Mouse (Mus musculus): ENCODE data around the gene Wee1.
"Not testable (repeated sequence)": the region's sequence is repeated elsewhere in the genome, so short reads cannot be mapped to it uniquely, and the experiment has no call there.

The Wee1 gene

DNA sequence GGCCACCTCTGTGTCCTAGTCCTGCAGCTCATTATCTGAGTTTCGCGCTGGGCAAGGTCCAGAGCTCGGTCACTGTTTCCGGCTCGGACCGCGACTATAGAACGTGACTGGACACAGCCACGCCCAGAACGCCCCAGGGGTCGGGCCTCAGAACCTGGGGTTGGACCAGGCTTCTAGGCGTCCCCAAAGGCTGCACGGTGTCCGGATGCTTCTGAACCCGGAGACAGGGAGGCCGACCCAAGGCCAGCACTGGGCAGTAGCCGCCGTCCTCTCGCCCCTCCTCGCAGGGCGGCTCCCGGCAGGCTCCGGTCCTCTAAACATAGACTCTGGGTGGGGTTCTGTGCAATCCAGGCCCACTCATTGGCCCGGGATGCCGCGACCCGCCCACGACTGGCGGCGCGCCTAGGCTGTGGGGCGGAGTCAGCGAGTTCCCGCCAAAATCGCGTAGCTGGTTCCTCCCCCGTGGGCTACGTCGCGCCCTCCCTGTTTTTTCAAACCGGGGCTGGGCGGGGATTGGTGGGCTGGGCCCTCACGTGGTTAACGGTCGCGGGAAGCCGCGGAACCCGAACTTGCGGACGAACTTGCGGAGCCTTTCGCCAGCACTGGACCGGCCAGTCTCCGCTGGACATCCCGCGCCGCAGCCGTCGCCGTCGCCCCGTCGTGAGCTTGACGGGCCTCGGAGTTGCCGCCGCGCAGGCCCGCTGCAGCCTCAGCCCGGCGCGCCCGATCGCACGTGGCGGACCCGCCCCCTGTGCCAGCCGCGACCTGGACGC, at the start of gene Wee1:
Gene Wee1, plus strand, starts transcription at position 531 of the 773 bp plus-strand sequence.
- DNase-seq (ENCODE audit: low spot score): peak; percentile 96

DNA sequence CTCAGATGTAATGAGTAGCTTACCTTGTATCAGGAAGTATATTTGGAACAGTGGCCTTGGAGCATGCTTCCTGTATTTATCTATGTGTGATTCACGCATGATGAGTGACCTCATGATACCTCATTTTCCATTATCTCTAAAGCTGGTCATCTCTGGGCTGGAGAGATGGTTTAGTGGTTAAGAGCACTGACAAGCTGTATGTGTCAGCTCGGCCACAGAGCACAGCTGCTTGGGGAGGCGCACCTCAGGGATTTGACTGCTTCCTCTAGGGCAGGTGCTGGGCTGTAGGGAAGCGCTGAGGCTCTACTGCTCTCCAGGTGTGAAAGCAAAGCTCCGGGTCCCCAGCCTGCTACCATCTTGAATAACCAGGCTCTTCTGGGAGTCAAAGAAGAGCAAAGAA, 43.7 kb upstream of the Wee1 start:
- DNase-seq (ENCODE audit: low spot score): no peak

DNA sequence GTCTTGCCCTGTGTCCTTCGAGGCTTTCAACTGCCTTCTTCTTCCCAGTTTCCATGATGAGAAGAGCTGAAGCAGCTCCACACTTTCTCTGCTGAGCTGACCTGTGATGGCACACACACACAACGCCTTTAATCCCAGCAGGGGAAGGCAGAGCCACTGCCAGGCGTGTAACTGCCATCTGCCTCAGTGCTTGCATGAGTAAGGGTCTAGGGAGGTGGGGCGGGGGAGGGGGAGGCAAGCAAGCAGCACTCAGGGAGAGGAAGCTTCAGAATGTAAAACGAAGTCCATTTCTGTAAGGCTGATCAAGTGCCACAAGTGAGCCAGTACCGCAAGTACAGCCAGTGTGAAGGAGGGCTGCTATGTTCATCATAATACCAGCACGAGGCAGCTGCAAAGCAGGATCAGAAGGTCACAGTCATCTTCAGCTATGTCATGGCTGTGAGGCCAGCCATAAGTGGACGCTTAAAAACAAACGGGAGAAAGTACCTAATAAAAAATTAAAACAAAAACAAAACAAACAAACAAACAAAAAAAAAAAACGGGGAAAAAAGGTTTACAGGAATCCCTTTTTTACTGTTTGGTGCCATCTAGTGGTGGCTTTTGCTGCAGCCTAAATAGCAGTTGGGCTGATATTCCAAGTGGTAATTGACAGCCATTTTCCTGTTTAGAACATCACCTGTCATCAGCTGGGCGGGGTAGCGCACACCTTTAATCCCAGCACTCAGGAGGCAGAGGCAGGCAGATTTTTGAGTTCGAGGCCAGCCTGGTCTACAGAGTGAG, 38.3 kb upstream of the Wee1 start:
- DNase-seq (ENCODE audit: low spot score): no peak

DNA sequence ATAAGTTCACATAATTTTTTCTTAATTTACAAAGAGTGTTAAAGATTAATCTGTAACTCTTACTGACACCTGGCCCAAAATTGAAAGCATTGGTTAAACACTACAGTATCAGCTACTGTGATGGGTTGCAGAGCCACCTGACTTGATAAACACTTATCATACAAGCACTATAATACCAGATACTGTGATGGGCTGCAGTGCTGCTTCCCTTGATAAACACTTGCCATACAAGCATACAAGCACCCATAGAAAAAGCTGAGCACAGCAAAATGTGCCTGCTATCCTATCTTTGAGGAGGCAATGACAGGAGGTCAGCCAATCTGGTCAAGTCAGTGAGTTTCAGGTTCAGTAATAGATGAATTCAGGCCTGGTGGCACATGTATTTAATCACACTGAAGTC, 36.6 kb upstream of the Wee1 start:
- DNase-seq (ENCODE audit: low spot score): no peak

DNA sequence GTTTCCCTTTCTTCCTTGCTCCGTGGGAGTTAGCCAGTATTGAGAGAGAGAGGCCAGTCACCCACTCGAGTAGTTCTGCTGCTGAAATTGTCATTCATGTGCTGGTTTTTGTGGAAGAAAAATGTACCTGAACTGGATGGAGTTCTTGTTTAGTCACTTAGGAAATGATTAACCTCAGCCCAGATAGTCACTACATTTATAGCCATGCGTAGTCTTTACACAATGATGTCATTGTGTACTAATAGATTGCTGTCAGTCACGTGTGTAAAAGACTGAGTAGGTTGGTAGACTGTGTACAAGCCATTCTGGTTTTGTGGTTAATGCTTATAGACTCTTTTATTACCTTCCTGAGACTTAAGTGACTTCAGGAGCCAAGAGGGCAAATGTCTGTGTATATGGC, 33.9 kb upstream of the Wee1 start:
- DNase-seq (ENCODE audit: low spot score): no peak

DNA sequence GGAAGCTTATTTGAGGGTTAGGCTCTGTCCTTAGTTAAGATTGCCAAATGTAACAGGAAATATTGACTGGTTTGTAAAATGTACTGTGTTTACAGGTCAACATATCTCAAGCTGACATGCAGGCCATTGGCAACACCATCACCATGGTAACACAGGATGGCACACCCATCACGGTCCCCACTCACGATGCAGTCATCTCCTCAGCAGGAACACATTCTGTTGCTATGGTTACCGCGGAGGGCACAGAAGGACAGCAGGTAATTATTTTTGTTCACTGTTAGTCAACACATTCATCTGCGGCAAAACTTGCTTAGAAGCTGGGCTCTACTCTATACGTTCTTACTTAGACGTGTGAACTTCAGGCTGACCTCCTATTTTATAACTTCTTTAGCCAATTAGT, 30.2 kb upstream of the Wee1 start:
- no peak for DNase-seq (ENCODE audit: low spot score)

DNA sequence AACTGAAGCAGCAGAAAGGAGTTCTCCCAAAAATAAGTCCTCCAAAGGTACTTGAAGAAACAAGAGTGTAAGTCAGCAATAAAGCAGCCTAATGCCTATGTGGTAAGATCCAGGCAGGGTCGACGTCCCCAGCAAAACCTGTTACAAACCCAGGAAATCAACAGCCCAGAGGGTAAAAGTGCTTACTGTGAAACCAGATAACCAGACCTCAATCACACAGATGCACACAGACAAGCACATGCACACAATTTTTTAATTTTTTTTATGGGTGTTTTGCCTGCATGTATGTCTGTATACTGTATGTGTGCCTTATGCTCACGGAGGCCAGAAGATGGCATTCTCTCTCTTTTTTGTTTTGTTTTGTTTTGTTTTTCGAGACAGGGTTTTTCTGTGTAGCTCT, 25.5 kb upstream of the Wee1 start:
- DNase-seq (ENCODE audit: low spot score): no peak

DNA sequence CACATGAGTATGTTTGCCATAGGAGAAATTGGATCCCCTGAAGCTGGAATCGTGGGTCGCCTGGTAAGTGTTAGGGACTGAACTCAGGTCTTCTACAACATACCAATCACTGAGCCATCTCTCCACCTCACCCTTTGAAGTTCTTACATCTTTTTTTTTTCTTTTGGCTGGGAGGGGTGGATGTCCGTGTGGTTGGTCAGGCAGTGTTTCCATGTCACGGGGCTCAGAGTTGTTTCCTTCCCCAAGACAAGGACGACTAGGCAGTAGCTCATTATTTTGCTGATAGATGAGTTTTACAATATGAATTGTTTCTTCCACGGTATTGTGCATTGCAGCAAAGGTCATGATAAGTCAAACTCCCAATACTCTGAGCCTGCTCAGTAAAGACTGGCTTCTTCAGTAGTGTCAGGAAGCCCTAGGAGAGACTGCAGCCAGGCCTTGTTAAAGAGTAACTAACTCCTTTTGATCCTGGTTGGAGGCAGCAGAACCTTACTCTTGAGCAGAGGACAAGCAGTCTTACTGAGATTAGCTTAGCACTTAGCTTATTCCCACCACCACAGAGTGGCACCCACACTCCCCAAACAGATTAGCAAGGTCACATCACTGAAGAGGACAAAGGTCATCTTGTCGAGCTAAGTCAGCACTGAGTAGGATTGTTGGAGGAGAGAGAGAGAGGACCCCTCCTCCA, 24.6 kb upstream of the Wee1 start:
- DNase-seq (ENCODE audit: low spot score): no peak

DNA sequence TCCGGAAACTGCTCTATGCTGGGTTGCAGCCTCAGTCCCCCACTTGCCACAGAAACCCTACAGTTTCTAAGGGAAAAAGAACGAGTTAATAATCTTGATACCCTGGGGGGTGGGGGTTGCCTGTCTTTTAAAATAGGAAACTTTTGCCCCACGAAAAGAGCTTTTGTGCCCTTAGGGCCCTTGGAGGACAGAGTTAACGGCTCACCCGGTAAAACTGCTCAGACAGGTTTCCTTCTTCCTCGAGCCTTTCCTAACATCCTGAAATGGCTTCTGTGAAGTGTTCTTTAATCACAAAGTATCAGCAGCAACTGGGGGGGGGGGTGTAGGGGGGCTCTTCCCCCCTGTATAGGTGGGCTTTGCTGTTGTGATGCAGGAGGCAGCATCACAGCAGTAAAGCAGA, 21.0 kb upstream of the Wee1 start:
- no peak for DNase-seq (ENCODE audit: low spot score)

DNA sequence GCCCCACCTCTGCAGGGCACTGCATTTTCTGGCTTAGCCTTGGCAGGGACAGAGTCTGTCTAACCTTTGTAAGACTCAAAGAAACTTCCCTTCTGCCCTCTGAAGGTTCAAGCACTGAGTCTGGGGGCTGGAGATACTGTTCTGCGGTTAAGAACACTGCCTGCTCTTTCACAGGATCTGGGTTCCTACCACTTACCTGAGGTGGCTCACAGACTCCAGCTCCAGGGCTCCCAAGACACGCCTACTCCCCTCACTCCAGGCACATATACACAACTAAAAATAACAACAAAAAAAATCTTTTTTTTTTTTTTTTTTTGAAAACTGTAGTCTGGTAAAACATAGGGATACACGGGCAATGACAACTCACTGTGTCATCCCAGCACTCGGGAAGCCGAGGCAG, 20.6 kb upstream of the Wee1 start:
- no peak for DNase-seq (ENCODE audit: low spot score)

DNA sequence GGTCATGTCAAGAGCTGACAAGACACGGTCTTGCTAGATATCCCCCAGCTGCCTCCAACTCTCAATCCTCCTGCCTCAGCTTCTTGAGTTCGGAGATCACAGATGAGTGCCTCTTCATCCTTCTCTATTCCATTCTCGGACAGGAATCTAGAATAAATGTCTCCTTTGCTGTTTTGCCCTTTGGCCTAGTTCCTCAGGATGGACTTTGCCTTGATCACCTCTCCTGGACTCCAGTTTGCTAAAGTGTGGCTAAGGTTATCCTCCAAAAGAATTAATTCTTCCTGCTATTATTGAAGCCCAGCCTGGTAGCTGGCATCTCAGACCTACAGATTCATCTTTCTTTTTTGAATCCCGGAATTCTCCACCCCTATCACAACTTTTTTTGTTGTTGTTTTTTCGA, 16.8 kb upstream of the Wee1 start:
- no peak for DNase-seq (ENCODE audit: low spot score)

DNA sequence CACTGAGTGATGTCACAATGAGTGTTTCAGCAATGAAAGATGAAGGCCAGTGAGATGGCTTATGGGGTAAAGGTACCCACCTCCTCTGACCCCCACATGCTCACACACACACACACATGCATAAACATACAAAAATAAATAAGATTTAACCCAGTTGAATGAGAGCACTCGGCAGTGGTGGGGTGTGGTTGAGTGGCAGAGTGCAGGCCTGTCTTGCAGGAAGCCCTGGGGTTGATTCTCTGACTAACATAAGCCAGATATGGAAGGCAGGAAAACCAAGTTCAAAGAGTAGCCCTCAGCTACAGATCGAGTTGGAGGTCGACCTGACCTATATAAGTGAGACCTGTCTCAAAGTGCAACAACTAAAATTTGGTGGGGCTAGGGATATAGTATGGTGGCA, 15.2 kb upstream of the Wee1 start:
- DNase-seq (ENCODE audit: low spot score): no peak

DNA sequence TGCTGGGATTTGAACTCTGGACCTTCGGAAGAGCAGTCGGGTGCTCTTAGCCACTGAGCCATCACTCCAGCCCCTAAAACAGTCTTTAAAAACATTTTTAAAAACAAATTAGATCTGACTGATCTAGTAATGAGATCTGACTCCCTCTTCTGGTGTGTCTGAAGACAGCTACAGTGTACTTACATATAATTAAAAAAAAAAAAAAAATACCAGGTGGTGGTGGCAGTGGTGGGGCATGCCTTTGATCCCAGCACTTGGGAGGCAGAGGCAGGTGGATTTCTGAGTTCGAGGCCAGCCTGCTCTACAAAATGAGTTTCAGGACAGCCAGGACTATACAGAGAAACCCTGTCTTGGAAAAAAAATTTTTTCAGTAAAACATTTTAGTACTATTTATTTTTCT, 13.3 kb upstream of the Wee1 start:
- not testable (repeated sequence) for DNase-seq (ENCODE audit: low spot score)

DNA sequence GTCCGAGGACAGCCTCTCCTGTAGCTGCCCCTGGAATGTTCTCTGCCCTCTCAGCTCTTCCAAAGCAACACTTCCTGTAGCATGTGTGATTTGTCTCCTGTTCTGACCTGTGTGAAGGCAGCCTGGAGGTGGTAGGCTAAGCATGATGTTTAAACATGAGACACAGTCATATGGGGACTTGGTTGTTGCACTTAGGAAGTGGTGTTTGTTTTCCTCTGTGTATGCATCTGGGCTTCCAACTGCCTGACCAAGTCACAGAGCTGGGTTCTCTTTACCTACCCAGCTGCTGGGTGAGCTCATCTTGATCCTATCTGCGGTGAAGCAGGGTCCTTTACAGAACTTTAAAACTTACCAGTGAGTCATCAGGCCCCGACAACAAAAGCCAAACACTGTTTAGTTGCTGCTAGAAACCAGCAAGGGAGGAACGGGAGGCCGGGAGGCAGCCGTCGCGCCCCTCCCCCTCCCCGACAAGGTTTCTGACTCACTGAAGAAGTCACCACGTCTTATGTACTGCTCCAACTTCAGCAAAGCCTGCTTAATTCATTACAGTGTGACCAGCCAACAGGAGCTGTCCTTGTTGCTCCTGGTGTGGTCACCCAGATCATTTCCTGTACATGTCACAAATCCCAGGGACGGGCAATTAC, 12.8 kb upstream of the Wee1 start:
- peak; percentile 33 for DNase-seq (ENCODE audit: low spot score)

DNA sequence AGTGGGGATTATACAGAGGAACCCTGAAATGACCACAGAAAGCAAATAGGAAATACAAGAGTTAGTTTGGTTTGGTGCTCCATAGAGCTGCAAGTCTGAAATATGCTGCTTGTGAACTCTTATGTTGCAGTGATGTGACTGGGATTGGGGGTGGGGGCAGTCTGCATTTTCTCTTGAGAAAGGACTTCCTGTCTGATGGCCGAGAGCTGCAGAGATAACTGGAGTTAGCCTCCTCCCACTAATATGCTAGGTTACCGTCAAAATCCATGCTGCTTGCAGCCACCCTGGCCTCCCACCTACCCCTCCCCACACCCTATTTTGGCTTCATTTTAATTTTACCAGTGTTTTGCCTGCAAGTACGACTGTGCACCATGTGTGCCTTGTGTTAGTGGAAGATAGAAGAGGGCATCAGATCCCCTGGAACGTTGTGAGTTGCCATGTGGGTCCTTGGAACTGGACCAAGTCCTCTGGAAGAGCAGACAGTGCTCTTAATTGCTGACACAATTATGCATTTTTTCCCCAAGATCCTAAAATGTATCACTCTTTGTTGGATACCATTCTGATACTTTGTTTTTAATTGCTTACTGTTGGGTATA, 11.7 kb upstream of the Wee1 start:
- DNase-seq (ENCODE audit: low spot score): no peak

DNA sequence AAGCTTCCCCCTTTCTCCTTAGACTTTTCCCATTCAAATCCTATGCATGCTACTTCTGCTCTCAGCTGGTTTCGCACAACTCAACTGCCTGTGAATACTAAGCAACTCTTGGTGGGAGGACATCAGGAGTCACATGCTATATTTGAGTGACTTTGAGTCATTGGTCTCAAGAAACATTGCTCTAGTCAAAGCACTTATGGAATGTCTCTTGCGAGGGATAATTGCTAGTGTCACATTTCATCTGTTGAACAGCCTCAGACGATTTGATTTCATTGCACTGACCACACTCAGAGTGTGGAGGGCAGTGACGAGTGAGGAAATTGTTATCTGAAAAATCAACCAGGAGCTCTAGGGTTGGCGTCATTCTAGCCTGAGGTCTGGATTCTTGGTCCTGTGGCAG, 7.1 kb upstream of the Wee1 start:
- no peak for DNase-seq (ENCODE audit: low spot score)

DNA sequence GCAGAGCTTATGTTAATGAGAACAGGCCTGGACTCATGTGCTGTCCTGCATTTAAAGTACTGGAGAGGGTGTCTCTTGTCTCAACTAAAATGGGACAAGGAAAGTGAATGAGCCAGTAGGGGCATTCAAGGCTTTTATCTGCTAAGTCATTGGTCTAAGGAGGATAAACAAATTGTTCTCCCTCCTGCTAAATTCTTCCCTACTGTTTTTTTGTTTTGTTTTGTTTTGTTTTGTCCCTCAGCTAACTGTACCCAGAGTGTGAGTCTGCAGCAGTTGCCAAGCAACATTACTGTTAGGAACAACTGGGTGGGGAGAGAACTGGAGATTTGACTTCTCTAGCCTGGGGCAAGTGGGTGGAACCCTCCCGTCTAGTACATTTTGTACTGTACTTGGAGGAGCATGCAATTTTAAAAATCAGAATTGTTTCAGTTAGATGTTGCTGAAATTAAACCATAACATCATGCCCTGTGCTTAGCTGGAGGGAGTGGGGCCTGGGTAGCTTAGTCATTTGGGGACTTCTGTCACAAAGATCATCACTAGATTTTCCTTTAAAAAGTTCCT, 5.0 kb upstream of the Wee1 start:
- DNase-seq (ENCODE audit: low spot score): no peak

DNA sequence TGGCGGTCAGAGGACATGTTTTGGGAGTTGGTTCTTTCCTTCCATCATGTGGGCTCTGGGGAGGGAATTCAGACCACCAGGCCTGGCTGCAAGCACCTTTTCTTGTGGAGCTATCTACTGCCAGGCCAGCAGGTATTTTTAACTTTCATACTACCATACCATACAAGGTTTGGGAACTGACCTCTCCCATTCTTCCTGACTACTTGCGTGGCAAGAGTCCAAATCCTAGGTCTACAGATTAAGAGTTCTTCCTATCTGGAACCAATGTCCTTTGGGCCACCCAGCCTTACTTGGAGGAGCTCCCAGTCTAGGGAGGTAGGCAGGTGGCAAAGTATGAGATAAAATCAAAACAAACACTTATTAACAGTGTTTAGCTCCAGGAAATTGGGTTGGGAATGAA, 3.4 kb upstream of the Wee1 start:
- no peak for DNase-seq (ENCODE audit: low spot score)

DNA sequence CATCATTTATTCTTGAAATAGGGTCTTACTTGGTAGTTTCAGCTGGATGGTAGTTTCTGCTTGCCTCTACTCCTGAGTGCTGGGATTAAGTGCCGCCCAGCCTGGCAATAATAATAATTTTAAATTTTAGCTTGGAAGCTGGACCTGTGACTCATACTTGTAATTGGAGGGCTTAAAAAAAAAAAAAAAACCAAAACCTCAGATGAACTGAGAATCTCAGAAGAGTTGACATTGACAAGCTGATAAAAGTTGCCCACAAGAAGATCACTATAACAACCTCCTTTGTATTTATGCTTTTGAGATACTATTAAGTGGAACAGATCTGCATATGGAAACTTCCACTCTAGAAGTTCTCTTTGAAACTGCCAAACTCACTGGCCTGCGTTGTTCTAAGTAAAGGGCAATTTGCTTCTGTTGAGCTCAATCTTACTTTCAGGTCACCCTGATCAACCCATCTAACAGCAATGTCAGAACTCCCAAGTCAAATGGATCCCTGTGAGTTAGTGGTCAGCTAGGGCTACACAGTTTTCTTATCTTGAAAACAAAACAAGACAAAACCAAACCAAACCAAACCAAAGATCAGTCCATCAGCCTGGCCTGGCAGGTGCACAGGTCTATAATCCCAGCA, 1.6 kb upstream of the Wee1 start:
- DNase-seq (ENCODE audit: low spot score): no peak

DNA sequence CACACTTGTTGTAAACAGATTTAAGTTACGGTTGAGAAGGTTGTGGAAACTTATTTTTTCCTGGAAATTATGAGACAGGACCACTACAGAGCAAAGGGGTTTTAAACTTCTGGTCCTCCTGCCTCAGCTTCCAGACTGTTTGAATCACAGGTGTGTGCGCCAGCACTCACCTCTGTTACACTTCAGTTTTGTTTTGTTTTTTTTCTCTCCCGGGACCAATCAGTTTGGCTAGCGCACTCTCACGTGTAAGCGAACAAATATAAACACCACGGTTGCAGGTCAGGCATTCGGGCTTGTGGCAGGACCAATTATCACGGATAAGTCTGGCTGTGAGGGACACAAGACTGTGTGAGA, 707 bp upstream of the Wee1 start:
- DNase-seq (ENCODE audit: low spot score): no peak

DNA sequence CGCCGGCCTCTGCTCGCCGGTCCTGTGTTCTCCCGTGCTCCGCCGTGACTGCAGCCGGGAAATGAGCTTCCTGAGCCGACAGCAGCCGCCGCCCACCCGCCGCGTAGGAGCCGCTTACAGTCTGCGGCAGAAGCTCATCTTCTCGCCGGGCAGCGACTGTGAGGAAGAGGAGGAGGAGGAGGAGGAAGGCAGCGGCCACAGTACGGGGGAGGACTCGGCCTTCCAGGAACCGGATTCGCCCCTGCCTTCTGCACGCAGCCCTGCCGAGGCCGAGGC, 381 bp downstream of the Wee1 start:
- no peak for DNase-seq (ENCODE audit: low spot score)
